Mouse (Mus musculus) brown adipose tissue, adult 24 weeks (tissue): Measurements from ENCODE around the gene Wrb. TPM values are rescaled to one million over a fixed set of nuclear protein-coding genes. Genes with fewer than 3 reads are reported as not detected.
"Not testable (repeated sequence)": the region's sequence is repeated elsewhere in the genome, so short reads cannot be mapped to it uniquely, and the experiment has no call there.

Experiments used
- H3K27ac ChIP-seq: fragments of 200-500 bp; replicated peaks from 2 replicates; pipeline ENCODE4 v1.5.1; 2012; ENCODE audit warnings: low read depth, mild to moderate bottlenecking, low read length
- H3K4me1 ChIP-seq: fragments of 200-500 bp; 2 replicates; pipeline ENCODE4 v1.6.1; 2012; ENCODE audit warnings: low read length, mixed read lengths; ENCODE audit not compliant: control insufficient read depth, insufficient read depth, insufficient read length
- H3K4me3 ChIP-seq: fragments of 200-500 bp; 2 replicates; pipeline ENCODE4 v1.5.1; 2012; ENCODE audit warnings: low read depth, mild to moderate bottlenecking, low read length, moderate library complexity; ENCODE audit not compliant: insufficient read depth
- polyA plus RNA-seq: library from polyadenylated mRNA; stranded (reverse); fragments of >200 nt; gene quantifications from 2 replicates; pipeline ENCODE4 v1.2.4, GENCODE M21; 2012; ENCODE audit not compliant: missing spikeins, insufficient read depth, insufficient read length

Gene Wrb
- polyA plus RNA-seq = 7.8 and 9.9 TPM in 2 replicates

- no peak within 1 kb of the TSS for H3K27ac ChIP-seq
- no peaks in the 10 kb centered on the region for H3K4me1 ChIP-seq
- H3K4me3 ChIP-seq = peak within 1 kb of the TSS; percentile 79
Observed at GRCm38 (mm10) chr16:96145110-96145800, at the start of gene Wrb. Gene Wrb, plus strand, starts transcription at chr16:96145407.

GRCm38 (mm10) chr16:96095966-96096365 lies 49.2 kb upstream of the Wrb start:
- H3K27ac ChIP-seq = no peak overlapping the region
- H3K4me1 ChIP-seq = no peaks in the 10 kb centered on the region
- no peak overlapping the region for H3K4me3 ChIP-seq

- H3K4me1 ChIP-seq, H3K4me3 ChIP-seq, H3K27ac ChIP-seq: not testable (repeated sequence)
Observed at GRCm38 (mm10) chr16:96097811-96098210, 47.4 kb upstream of the Wrb start.

- Histone ChIP-seq H3K4me3 (no peak overlapping the region), H3K4me1 (no peaks in the 10 kb centered on the region), H3K27ac (no peak overlapping the region)
Observed at GRCm38 (mm10) chr16:96103036-96103435, 42.2 kb upstream of the Wrb start.

GRCm38 (mm10) chr16:96109673-96110072 lies 35.5 kb upstream of the Wrb start:
- Histone ChIP-seq H3K4me1 (no peaks in the 10 kb centered on the region), H3K27ac (no peak overlapping the region), H3K4me3 (no peak overlapping the region)

- no peaks in the 10 kb centered on the region for H3K4me1 ChIP-seq
- H3K27ac ChIP-seq = no peak overlapping the region
- H3K4me3 ChIP-seq = no peak overlapping the region
Observed at GRCm38 (mm10) chr16:96110655-96111345, 34.4 kb upstream of the Wrb start.

GRCm38 (mm10) chr16:96112769-96113168 lies 32.4 kb upstream of the Wrb start:
- H3K4me1 ChIP-seq = no peaks in the 10 kb centered on the region
- H3K27ac ChIP-seq = no peak overlapping the region
- H3K4me3 ChIP-seq = no peak overlapping the region

GRCm38 (mm10) chr16:96114729-96115128 lies 30.5 kb upstream of the Wrb start:
- no peak overlapping the region for H3K4me3 ChIP-seq
- H3K27ac ChIP-seq = no peak overlapping the region
- H3K4me1 ChIP-seq = no peaks in the 10 kb centered on the region

- no peaks in the 10 kb centered on the region for H3K4me1 ChIP-seq
- no peak overlapping the region for H3K4me3 ChIP-seq
- no peak overlapping the region for H3K27ac ChIP-seq
Observed at GRCm38 (mm10) chr16:96120022-96120623, 25.1 kb upstream of the Wrb start.

GRCm38 (mm10) chr16:96126684-96127171 lies 18.5 kb upstream of the Wrb start:
- H3K27ac ChIP-seq = no peak overlapping the region
- H3K4me3 ChIP-seq = peak overlapping the region; percentile 94
- H3K4me1 ChIP-seq = peaks cover 2% of the 10 kb centered on the region; the same call in 1 of the 2 replicates

- Histone ChIP-seq H3K27ac (peak overlapping the region; percentile 71), H3K4me1 (peaks cover 2% of the 10 kb centered on the region; the same call in 1 of the 2 replicates)
Observed at GRCm38 (mm10) chr16:96127288-96127656, 17.9 kb upstream of the Wrb start.

GRCm38 (mm10) chr16:96127657-96128344 lies 17.4 kb upstream of the Wrb start, which contains the start of gene Hmgn1:
Gene Hmgn1, minus strand, starts transcription at chr16:96127729.
- Histone ChIP-seq H3K27ac (peak within 1 kb of the TSS; percentile 71), H3K4me3 (peak within 1 kb of the TSS; percentile 94), H3K4me1 (peaks cover 2% of the 10 kb centered on the region; the same call in 1 of the 2 replicates)

More at GRCm38 (mm10) chr16:96127288-96127656, 17.9 kb upstream of the Wrb start:
- H3K4me3 ChIP-seq = peak overlapping the region; percentile 94

- Histone ChIP-seq H3K4me1 (peaks cover 2% of the 10 kb centered on the region; the same call in 1 of the 2 replicates), H3K4me3 (peak overlapping the region; percentile 92), H3K27ac (no peak overlapping the region)
Observed at GRCm38 (mm10) chr16:96128466-96128865, 16.7 kb upstream of the Wrb start.

- not testable (repeated sequence) for H3K27ac ChIP-seq, H3K4me1 ChIP-seq, H3K4me3 ChIP-seq
Observed at GRCm38 (mm10) chr16:96144748-96145109, 478 bp upstream of the Wrb start.

GRCm38 (mm10) chr16:96145814-96146213 lies 607 bp downstream of the Wrb start:
- Histone ChIP-seq H3K4me3 (peak overlapping the region; percentile 79), H3K27ac (no peak overlapping the region), H3K4me1 (no peaks in the 10 kb centered on the region)
